Mouse (Mus musculus) E14TG2a.4 (cell line): Measurements from ENCODE around the gene Taok3.
A peak's percentile ranks its signal among the peaks of the same experiment; 100 is the strongest.

Experiments used
- CTCF ChIP-seq: conservative IDR thresholded peaks from 2 replicates; pipeline ENCODE4 v1.5.1; 2014; ENCODE audit warnings: low read length
- NANOG ChIP-seq: IDR thresholded peaks from 2 replicates; pipeline ENCODE4 v1.6.1; 2014; ENCODE audit warnings: borderline replicate concordance, low read length, mixed read lengths

GRCm38 (mm10) chr5:117113330-117113729 is 6.6 kb upstream of the Taok3 start:
- TF ChIP-seq CTCF (peak; percentile 33), NANOG (no peak)
